In genomic region chr9:21153331-21153730, GRCm38 (mm10) we compare ENCODE assay signal across 9 mouse cellular contexts. TPM values are rescaled to one million over a fixed set of nuclear protein-coding genes. Genes with fewer than 3 reads are reported as not detected.
A peak's percentile ranks its signal among the peaks of the same experiment; 100 is the strongest.
DNase-seq lines count a peak whose midpoint lies in the region; ATAC-seq and TF ChIP-seq lines count a peak whose summit lies in the region.
"Had no signal": no experiment of that assay in that cellular context is flagged by ENCODE, and none has a peak within 500 bp of the region (broad histone marks: within the 10 kb centered on the region; RNA-seq: fewer than 3 reads in every experiment).

No protein-coding gene starts in this region.

- 7% methylated on average over 12 of the region's 12 CpGs for WGBS in heart, embryonic 13.5 days
- 3% methylated on average over 12 of the region's 12 CpGs for WGBS in forebrain, embryonic 16.5 days
- 3% methylated on average over 12 of the region's 12 CpGs for WGBS in liver, embryonic 14.5 days (ENCODE audit: insufficient replicate concordance)

- DNase-seq in heart, postnatal 25 days (ENCODE audit: low spot score), result no peak
- no peak for DNase-seq in liver, embryonic 14.5 days (ENCODE audit: low read depth in 3 of 3, low spot score in 3 of 3)
- DNase-seq in Muller cell, postnatal 12 days (ENCODE audit: inconsistent ontology term), result no peak
- no peak for DNase-seq in right cerebral cortex, postnatal 14 days
- no peak for DNase-seq in frontal cortex, postnatal 14 days (ENCODE audit: low spot score in 2 of 2)
- DNase-seq: cerebellum, adult 9-11 months had no signal

- H3K27ac ChIP-seq in heart, embryonic 13.5 days (replicated peaks), result peak overlapping the region; percentile 75
- no peak overlapping the region for H3K27ac ChIP-seq in ES-Bruce4 (ENCODE audit: insufficient read depth, low read length)
- H3K27ac ChIP-seq in forebrain, embryonic 16.5 days (ENCODE audit: low read length), result no peak overlapping the region
- no peak overlapping the region for H3K27ac ChIP-seq in liver, embryonic 14.5 days

- no peak for TF ChIP-seq EP300 in ES-Bruce4 (IDR thresholded peaks at IDR 0.05; ENCODE audit: insufficient read depth, low read depth, low read length)
- no peak for TF ChIP-seq EP300 in liver, embryonic 14.5 days (IDR thresholded peaks at IDR 0.05; ENCODE audit: low read depth)

- H3K36me3 ChIP-seq in heart, embryonic 13.5 days, result no peaks in the 10 kb centered on the region
- H3K36me3 ChIP-seq in ES-Bruce4 (ENCODE audit: control insufficient read depth, insufficient read depth, low read length, poor library complexity, severe bottlenecking), result no peaks in the 10 kb centered on the region
- no peaks in the 10 kb centered on the region for H3K36me3 ChIP-seq in forebrain, embryonic 16.5 days (ENCODE audit: control insufficient read depth, insufficient read depth)
- H3K36me3 ChIP-seq in liver, embryonic 14.5 days (replicated peaks; ENCODE audit: control insufficient read depth, insufficient read depth, low read depth), result no peaks in the 10 kb centered on the region

- intact Hi-C loops in heart, postnatal 25 days (cut with DNase I), result no loop called here

- H3K27me3 ChIP-seq in heart, embryonic 13.5 days (replicated peaks), result no peaks in the 10 kb centered on the region
- H3K27me3 ChIP-seq in ES-Bruce4 (ENCODE audit: control insufficient read depth, insufficient read depth, low read length, poor library complexity, severe bottlenecking), result no peaks in the 10 kb centered on the region
- 0 out of 2 replicates have a peak, but pooled peaks cover 2% of the 10 kb centered on the region for H3K27me3 ChIP-seq in forebrain, embryonic 16.5 days (replicated peaks; ENCODE audit: control insufficient read depth, insufficient read depth, low read length)
- H3K27me3 ChIP-seq in liver, embryonic 14.5 days (ENCODE audit: control insufficient read depth, insufficient read depth, low read length), result no peaks in the 10 kb centered on the region

- H3K4me1 ChIP-seq in heart, embryonic 13.5 days, result peaks cover 33% of the 10 kb centered on the region
- no peaks in the 10 kb centered on the region for H3K4me1 ChIP-seq in ES-Bruce4 (ENCODE audit: control insufficient read depth, insufficient read depth, low read length)
- peaks cover 16% of the 10 kb centered on the region for H3K4me1 ChIP-seq in forebrain, embryonic 16.5 days (replicated peaks; ENCODE audit: control insufficient read depth, insufficient read depth, low read length)
- H3K4me1 ChIP-seq in liver, embryonic 14.5 days (replicated peaks; ENCODE audit: control insufficient read depth in 2 of 2, insufficient read depth in 2 of 2, low read length in 1 of 2), result peaks cover 10 to 18% of the 10 kb centered on the region in 2 experiments

- no peaks in the 10 kb centered on the region for H3K9me3 ChIP-seq in heart, embryonic 13.5 days
- no peaks in the 10 kb centered on the region for H3K9me3 ChIP-seq in ES-Bruce4 (replicated peaks; ENCODE audit: control insufficient read depth, insufficient read depth, low read length, poor library complexity, severe bottlenecking)
- peaks cover 2% of the 10 kb centered on the region; the same call in 1 of the 2 replicates for H3K9me3 ChIP-seq in forebrain, embryonic 16.5 days (ENCODE audit: control insufficient read depth, low read length)
- no peaks in the 10 kb centered on the region for H3K9me3 ChIP-seq in liver, embryonic 14.5 days (ENCODE audit: control insufficient read depth, low read length)

- H3K4me3 ChIP-seq in heart, embryonic 13.5 days, result peak overlapping the region; percentile 55
- H3K4me3 ChIP-seq in ES-Bruce4 (ENCODE audit: low read depth, low read length), result peak overlapping the region; percentile 46
- H3K4me3 ChIP-seq in forebrain, embryonic 16.5 days (replicated peaks; ENCODE audit: low read length), result peak overlapping the region; percentile 4; the same call in 1 of the 2 replicates
- peak overlapping the region; percentile 26 to 31; a peak in 3 of 4 replicates for H3K4me3 ChIP-seq in liver, embryonic 14.5 days (ENCODE audit: insufficient read depth in 1 of 2, low read depth in 2 of 2, low read length in 2 of 2)

- TF ChIP-seq POLR2A in ES-Bruce4 (IDR thresholded peaks at IDR 0.05; ENCODE audit: insufficient read depth, low read length), result no peak

- H3K4me2 ChIP-seq in heart, embryonic 13.5 days, result peak overlapping the region; percentile 89
- peak overlapping the region; percentile 45 for H3K4me2 ChIP-seq in forebrain, embryonic 16.5 days (ENCODE audit: low read length)
- peak overlapping the region; percentile 71 for H3K4me2 ChIP-seq in liver, embryonic 14.5 days (ENCODE audit: low read depth)

- no peak for TF ChIP-seq CTCF in ES-Bruce4 (IDR thresholded peaks at IDR 0.05; ENCODE audit: low read depth, low read length)
- TF ChIP-seq CTCF in liver, embryonic 14.5 days (IDR thresholded peaks at IDR 0.05; ENCODE audit: low read depth), result no peak

- no peak for ATAC-seq in heart, embryonic 13.5 days (ENCODE audit: extremely low read depth, insufficient number of reproducible peaks, low FRiP score, low TSS enrichment)
- no peak for ATAC-seq in forebrain, embryonic 16.5 days
- no peak for ATAC-seq in liver, embryonic 14.5 days (ENCODE audit: insufficient read depth)

- peak overlapping the region; percentile 78 for H3K9ac ChIP-seq in heart, embryonic 13.5 days
- 0 out of 2 replicates have a peak overlapping the region, but pooled peaks have one; percentile 3 for H3K9ac ChIP-seq in ES-Bruce4 (ENCODE audit: low read depth, poor library complexity, severe bottlenecking)
- H3K9ac ChIP-seq in forebrain, embryonic 16.5 days (replicated peaks; ENCODE audit: low read depth, low read length), result no peak overlapping the region
- no peak overlapping the region for H3K9ac ChIP-seq in liver, embryonic 14.5 days (replicated peaks)

RNA-seq across cellular contexts. Expression of gene Cdc37, which starts 3.5 kb away (rescaled TPM):
- polyA plus RNA-seq in heart, embryonic 13.5 days (2015; fragmentation: Nextera tagmentation; extraction: Ambion mirVana), result 222 and 230 TPM in 2 replicates
- 100 to 1,000 TPM; 158 to 160 TPM for total RNA-seq in heart, postnatal 25 days (2021)
- polyA plus RNA-seq in ES-Bruce4 (2011; ENCODE audit: insufficient read depth, insufficient read length, low read depth, missing spikeins), result 164 and 171 TPM in 2 replicates
- polyA plus RNA-seq in forebrain, embryonic 16.5 days (2015; fragmentation: Nextera tagmentation; extraction: Ambion mirVana), result 213 and 234 TPM in 2 replicates
- polyA plus RNA-seq in liver, embryonic 14.5 days (2012; rRNA removed), result 36.8 and 123 TPM in 2 replicates
- polyA plus RNA-seq in liver, embryonic 14.5 days (2014; fragmentation: Nextera tagmentation; extraction: Ambion mirVana), result 118 and 129 TPM in 2 replicates

RNA-seq across cellular contexts. Expression of gene Pde4a, which starts 12.2 kb away (rescaled TPM):
- 9.5 and 11.3 TPM in 2 replicates for polyA plus RNA-seq in heart, embryonic 13.5 days (2015; fragmentation: Nextera tagmentation; extraction: Ambion mirVana)
- total RNA-seq in heart, postnatal 25 days (2021), result 10 to 100 TPM; 47.1 to 51.6 TPM
- 9.5 and 10.4 TPM in 2 replicates for polyA plus RNA-seq in ES-Bruce4 (2011; ENCODE audit: insufficient read depth, insufficient read length, low read depth, missing spikeins)
- polyA plus RNA-seq in forebrain, embryonic 16.5 days (2015; fragmentation: Nextera tagmentation; extraction: Ambion mirVana), result 24.9 and 32.0 TPM in 2 replicates
- 1.3 and 1.4 TPM in 2 replicates for polyA plus RNA-seq in liver, embryonic 14.5 days (2012; rRNA removed)
- polyA plus RNA-seq in liver, embryonic 14.5 days (2014; fragmentation: Nextera tagmentation; extraction: Ambion mirVana), result 1.1 and 1.4 TPM in 2 replicates

RNA-seq across cellular contexts. Expression of gene Tyk2, which starts 22.3 kb away (rescaled TPM):
- polyA plus RNA-seq in heart, embryonic 13.5 days (2015; fragmentation: Nextera tagmentation; extraction: Ambion mirVana), result 13.7 and 14.0 TPM in 2 replicates
- total RNA-seq in heart, postnatal 25 days (2021), result 1 to 10 TPM; 8.5 to 8.6 TPM
- polyA plus RNA-seq in ES-Bruce4 (2011; ENCODE audit: insufficient read depth, insufficient read length, low read depth, missing spikeins), result 15.5 and 17.8 TPM in 2 replicates
- polyA plus RNA-seq in forebrain, embryonic 16.5 days (2015; fragmentation: Nextera tagmentation; extraction: Ambion mirVana), result 10.4 and 13.7 TPM in 2 replicates
- polyA plus RNA-seq in liver, embryonic 14.5 days (2012; rRNA removed), result 5.7 and 6.2 TPM in 2 replicates
- polyA plus RNA-seq in liver, embryonic 14.5 days (2014; fragmentation: Nextera tagmentation; extraction: Ambion mirVana), result 4.0 and 5.1 TPM in 2 replicates

Comparison
In these comparisons a context has a peak if more than half of its experiments do, and no peak if none do; other contexts are left out.
1. H3K4me3 ChIP-seq: peak in every context shown above with its lines; median percentile 55 in heart, embryonic 13.5 days; 46 in ES-Bruce4; 28 in liver, embryonic 14.5 days; 4 in forebrain, embryonic 16.5 days.
2. H3K9ac ChIP-seq: peak in heart, embryonic 13.5 days (single experiment) and ES-Bruce4 (single experiment); none in forebrain, embryonic 16.5 days (single experiment) and liver, embryonic 14.5 days (single experiment).
3. Peak in every context shown above with its lines, with median percentiles within 50 percentile points of each other: H3K4me2 ChIP-seq.